Mouse (Mus musculus) hindbrain, embryonic 15.5 days (tissue): ENCODE data around the gene Nipsnap3b. TPM values are rescaled to one million over a fixed set of nuclear protein-coding genes. Genes with fewer than 3 reads are reported as not detected.

Source experiments
- ATAC-seq: fragments of 200-750 bp; cut with Nextera tagmentation; 2 replicates; pipeline ENCODE4 v1.8.0; 2017; ENCODE audit warnings: low read depth, moderate number of reproducible peaks, moderate TSS enrichment; ENCODE audit not compliant: low FRiP score
- H3K27ac ChIP-seq: fragments of 300-500 bp; sonication (generic); replicated peaks from 2 replicates; pipeline ENCODE4 v1.5.1; 2015; ENCODE audit warnings: mild to moderate bottlenecking, inconsistent platforms
- H3K27me3 ChIP-seq: fragments of 300-500 bp; sonication (generic); 2 replicates; pipeline ENCODE4 v1.6.1; 2015; ENCODE audit warnings: control low read depth, inconsistent platforms
- H3K36me3 ChIP-seq: fragments of 300-500 bp; sonication (generic); 2 replicates; pipeline ENCODE4 v1.6.1; 2015; ENCODE audit warnings: control low read depth, inconsistent platforms
- H3K4me1 ChIP-seq: fragments of 300-500 bp; sonication (generic); replicated peaks from 2 replicates; pipeline ENCODE4 v1.6.1; 2015; ENCODE audit warnings: control low read depth, inconsistent platforms
- H3K4me2 ChIP-seq: fragments of 300-500 bp; sonication (generic); 2 replicates; pipeline ENCODE4 v1.6.1; 2015; ENCODE audit warnings: moderate library complexity, mild to moderate bottlenecking, inconsistent platforms
- H3K4me3 ChIP-seq: fragments of 300-500 bp; sonication (generic); 2 replicates; pipeline ENCODE4 v1.5.1; 2015; ENCODE audit warnings: mild to moderate bottlenecking, inconsistent platforms
- H3K9ac ChIP-seq: fragments of 300-500 bp; sonication (generic); 2 replicates; pipeline ENCODE4 v1.6.1; 2015; ENCODE audit warnings: inconsistent platforms
- H3K9me3 ChIP-seq: fragments of 300-500 bp; sonication (generic); 2 replicates; pipeline ENCODE4 v1.6.1; 2016; ENCODE audit warnings: control low read depth, inconsistent platforms
- WGBS: fragments of 180-500 bp; shearing (Covaris S2); methylation state at CpG from one replicate; pipeline ENCODE4 v1.1.7; 2015; 5-methylcytosine and 5-hydroxymethylcytosine counted together
- polyA plus RNA-seq: library from polyadenylated mRNA; unstranded; fragments of >200 nt; fragmentation: Nextera tagmentation; extraction: Ambion mirVana; gene quantifications from 2 replicates; pipeline ENCODE4 v1.2.1, GENCODE M21; 2015

Nipsnap3b gene
- polyA plus RNA-seq, 1 experiment from 2014 or later, result 168 TPM

DNA sequence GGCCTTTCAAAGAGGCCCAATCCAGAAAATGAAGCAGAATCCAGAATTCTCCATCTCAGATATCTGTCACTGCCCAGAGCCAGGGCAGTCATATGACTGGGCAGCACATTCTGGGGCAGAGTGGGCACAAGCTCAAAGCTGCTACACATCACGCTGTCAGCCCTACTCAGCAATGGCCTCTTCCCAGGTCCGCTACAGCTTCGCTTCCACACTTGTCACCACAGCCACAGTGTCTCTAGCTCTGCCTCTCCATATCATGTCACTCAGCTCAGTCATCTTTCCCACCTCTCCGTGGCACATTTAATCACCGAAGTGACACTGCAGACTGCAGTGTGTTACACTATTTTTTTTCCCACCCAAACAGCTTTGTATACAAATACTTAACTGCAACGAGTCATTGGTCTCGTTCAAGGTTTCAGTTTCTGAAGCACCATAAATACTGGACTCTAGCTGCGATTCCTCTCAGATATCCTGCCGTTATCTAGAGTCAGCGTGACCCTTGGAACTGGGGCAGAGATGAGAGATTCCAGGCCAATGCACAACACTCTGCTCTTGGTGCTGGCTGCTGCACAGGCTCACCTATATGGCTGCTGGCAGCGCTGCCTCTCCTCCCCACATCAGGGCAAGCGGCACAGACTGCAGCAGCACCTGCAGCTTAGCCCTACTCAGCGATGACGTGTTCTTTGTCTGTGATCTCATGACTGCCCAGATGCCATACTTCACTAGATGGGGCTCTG is 11.7 kb downstream of the Nipsnap3b start:
- no peaks in the 10 kb centered on the region for H3K9me3 ChIP-seq
- H3K27me3 ChIP-seq, result no peaks in the 10 kb centered on the region
- H3K4me1 ChIP-seq, result no peaks in the 10 kb centered on the region
- peaks cover 42% of the 10 kb centered on the region for H3K36me3 ChIP-seq
- WGBS, result 95% methylated on average over 14 of the region's 14 CpGs
- no peak overlapping the region for H3K9ac ChIP-seq
- no peak for ATAC-seq
- no peak overlapping the region for H3K4me2 ChIP-seq
- H3K27ac ChIP-seq, result no peak overlapping the region
- H3K4me3 ChIP-seq, result no peak overlapping the region

DNA sequence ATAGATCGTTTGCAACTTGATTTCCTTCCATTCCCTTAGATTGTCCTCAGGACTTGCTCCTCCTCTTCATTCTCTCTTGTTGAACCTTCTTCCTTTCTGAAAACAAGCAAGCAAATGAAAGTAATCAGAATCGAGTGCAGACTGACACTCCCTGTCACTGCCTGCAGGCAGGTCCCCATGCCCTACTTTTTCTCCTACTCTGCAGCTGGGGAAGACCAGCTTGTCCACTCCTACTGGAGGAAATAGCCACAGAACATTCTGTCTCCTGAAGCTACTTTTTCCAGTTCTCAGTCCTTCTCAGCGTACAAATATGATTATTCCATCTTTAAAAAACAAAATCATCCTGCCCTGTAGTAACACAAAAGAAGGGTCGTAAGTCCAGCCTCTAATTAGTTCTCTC is 12.7 kb downstream of the Nipsnap3b start:
- Histone ChIP-seq H3K9me3 (no peaks in the 10 kb centered on the region), H3K4me2 (no peak overlapping the region), H3K27ac (no peak overlapping the region), H3K27me3 (no peaks in the 10 kb centered on the region), H3K4me1 (no peaks in the 10 kb centered on the region), H3K36me3 (peaks cover 35% of the 10 kb centered on the region), H3K9ac (no peak overlapping the region), H3K4me3 (no peak overlapping the region)
- ATAC-seq, result no peak
- WGBS, result 87% methylated on average over 4 of the region's 4 CpGs

DNA sequence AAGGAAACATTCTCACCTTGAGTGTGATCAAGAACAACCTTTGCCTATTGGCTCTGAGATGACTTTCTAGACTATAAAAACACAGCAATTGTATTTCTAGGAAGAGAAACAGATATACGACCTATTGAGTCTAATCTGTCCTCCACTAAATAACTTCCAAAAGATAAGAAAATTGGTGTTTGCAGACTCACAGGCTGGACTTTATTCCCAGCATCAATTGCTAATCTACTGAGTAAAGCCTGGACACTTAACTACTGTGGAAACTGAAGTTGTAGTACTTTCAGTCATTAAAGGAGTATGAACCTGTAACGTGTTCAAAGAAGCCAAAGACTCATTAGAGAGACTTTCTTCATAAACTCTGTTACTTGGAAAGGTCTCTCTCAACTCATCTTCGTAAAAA is 16.1 kb downstream of the Nipsnap3b start:
- Histone ChIP-seq H3K4me1 (no peaks in the 10 kb centered on the region), H3K27me3 (no peaks in the 10 kb centered on the region), H3K4me3 (no peak overlapping the region), H3K27ac (no peak overlapping the region), H3K36me3 (peaks cover 16% of the 10 kb centered on the region), H3K9me3 (no peaks in the 10 kb centered on the region), H3K9ac (no peak overlapping the region), H3K4me2 (no peak overlapping the region)
- 85% methylated on average over 3 of the region's 3 CpGs for WGBS
- no peak for ATAC-seq

DNA sequence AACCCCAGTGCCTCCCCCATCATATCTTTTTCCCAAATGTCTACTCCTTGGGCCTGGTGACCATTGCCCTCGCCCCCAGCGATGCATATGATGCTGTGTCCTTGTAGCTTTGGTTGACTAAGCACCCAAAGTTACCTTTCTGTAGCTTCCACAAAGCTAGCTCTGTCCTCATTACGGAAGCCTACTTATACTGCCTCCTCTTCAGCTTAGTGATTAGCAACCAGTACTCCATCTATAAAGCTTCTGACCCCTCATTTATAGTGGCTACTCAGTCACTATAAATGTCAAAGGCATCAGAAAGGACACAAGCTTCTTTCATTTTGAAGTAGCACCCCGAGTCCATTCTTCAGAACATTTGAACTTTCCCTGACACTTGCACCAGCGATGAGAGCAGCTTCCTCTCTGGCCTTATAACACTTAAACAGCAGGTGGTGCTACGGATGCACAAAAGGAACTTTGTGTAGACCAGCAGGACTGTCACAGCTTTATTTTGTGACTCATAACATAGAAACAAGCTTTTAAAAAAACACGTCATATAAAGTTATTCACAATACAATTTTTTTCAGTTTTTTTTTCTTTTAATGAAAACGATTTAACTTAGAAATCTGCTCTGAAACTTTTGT is 18.8 kb downstream of the Nipsnap3b start:
- 34% methylated on average over 8 of the region's 8 CpGs for WGBS
- no peak overlapping the region for H3K4me2 ChIP-seq
- H3K27me3 ChIP-seq, result no peaks in the 10 kb centered on the region
- H3K4me3 ChIP-seq, result no peak overlapping the region
- H3K4me1 ChIP-seq, result no peaks in the 10 kb centered on the region
- no peak overlapping the region for H3K27ac ChIP-seq
- no peaks in the 10 kb centered on the region for H3K36me3 ChIP-seq
- H3K9me3 ChIP-seq, result no peaks in the 10 kb centered on the region
- H3K9ac ChIP-seq, result no peak overlapping the region
- peak; percentile 69; the same call in 1 of the 2 replicates for ATAC-seq

DNA sequence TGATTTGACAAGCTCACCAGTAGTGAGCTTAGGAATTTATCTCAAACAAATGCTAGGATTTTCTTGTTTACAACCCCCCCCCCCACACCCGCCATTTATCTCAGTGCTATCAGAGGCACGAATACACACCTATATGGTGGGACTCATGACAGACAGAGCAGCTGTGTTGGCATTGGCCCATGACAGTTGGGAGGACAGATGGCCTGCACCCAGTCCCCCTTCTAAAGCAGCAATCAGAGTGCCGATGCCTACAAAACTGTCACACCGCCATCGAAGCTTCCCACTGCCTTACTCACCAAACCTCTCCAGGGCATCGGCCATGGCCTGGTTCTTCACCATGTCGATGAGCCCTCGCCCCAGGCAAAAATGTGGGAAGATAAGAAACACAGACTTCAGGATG is 32.1 kb downstream of the Nipsnap3b start:
- Histone ChIP-seq H3K27ac (no peak overlapping the region), H3K36me3 (no peaks in the 10 kb centered on the region), H3K9ac (no peak overlapping the region), H3K4me1 (peaks cover 7% of the 10 kb centered on the region), H3K4me2 (no peak overlapping the region), H3K27me3 (no peaks in the 10 kb centered on the region), H3K9me3 (no peaks in the 10 kb centered on the region), H3K4me3 (no peak overlapping the region)
- ATAC-seq, result no peak
- 83% methylated on average over 8 of the region's 8 CpGs for WGBS

DNA sequence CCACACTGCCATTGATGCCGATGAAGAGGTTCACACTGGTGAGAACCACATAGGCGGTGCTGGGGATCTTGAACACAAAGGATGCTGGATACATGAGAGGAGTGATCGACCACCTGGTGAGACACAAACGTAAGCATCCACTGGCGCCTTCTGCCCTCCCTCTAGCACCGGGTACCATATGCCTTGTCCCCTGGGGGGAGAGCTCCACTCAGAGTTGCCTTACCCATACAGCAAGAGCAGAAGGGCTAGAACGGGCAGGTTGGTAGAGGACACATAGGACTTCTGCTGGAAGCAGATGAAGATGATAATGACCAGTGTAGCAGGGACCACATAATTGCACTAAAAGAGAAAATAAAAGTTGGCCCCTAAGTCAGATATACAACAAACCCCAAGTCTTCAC is 34.1 kb downstream of the Nipsnap3b start:
- Histone ChIP-seq H3K4me3 (no peak overlapping the region), H3K4me2 (no peak overlapping the region), H3K27me3 (no peaks in the 10 kb centered on the region), H3K9me3 (no peaks in the 10 kb centered on the region), H3K27ac (no peak overlapping the region), H3K4me1 (peaks cover 7% of the 10 kb centered on the region), H3K9ac (no peak overlapping the region), H3K36me3 (no peaks in the 10 kb centered on the region)
- 0 out of 2 replicates have a peak, but pooled peaks have one; percentile 28 for ATAC-seq
- 71% methylated on average over 7 of the region's 7 CpGs for WGBS

DNA sequence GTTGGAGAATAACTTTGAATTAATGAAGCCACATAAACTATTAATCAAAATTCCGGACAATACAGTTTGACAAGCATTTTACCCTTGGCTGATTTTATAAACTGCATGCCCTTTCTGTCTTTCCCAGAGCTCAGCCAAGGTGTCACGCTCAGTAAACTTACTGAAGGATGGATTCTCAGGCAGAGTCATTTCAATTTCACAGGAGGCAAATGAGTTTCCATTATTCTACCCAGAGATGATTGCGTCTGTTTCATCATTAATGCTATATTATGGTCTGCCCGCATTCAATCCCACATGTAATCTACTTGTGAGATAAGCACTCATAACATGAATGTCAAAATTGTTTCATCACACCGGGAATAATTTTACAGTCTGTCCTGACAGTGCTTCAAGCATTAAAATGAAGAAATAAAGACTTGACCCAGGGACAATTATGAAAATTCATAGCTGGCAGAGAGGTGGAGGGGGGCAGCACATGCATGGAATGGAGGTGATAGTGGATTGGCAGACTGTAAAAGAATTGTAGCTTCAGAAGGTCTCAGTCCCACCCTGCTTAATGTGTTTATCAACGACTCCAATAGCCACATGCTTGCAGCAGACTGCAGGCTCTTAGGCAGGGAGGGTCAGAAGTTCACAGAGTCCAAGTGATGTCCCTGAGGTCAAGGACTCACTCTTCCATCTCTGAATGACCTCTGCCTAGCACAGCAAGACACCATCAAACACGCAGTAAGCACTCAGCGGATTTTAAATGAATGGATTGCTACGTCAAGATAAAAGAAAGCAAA is 34.8 kb downstream of the Nipsnap3b start:
- WGBS, result 42% methylated on average over 9 of the region's 9 CpGs
- H3K4me2 ChIP-seq, result no peak overlapping the region
- H3K27me3 ChIP-seq, result no peaks in the 10 kb centered on the region
- no peak overlapping the region for H3K27ac ChIP-seq
- peaks cover 7% of the 10 kb centered on the region for H3K4me1 ChIP-seq
- H3K9ac ChIP-seq, result no peak overlapping the region
- H3K9me3 ChIP-seq, result no peaks in the 10 kb centered on the region
- no peak overlapping the region for H3K4me3 ChIP-seq
- peak; percentile 67 for ATAC-seq
- no peaks in the 10 kb centered on the region for H3K36me3 ChIP-seq

DNA sequence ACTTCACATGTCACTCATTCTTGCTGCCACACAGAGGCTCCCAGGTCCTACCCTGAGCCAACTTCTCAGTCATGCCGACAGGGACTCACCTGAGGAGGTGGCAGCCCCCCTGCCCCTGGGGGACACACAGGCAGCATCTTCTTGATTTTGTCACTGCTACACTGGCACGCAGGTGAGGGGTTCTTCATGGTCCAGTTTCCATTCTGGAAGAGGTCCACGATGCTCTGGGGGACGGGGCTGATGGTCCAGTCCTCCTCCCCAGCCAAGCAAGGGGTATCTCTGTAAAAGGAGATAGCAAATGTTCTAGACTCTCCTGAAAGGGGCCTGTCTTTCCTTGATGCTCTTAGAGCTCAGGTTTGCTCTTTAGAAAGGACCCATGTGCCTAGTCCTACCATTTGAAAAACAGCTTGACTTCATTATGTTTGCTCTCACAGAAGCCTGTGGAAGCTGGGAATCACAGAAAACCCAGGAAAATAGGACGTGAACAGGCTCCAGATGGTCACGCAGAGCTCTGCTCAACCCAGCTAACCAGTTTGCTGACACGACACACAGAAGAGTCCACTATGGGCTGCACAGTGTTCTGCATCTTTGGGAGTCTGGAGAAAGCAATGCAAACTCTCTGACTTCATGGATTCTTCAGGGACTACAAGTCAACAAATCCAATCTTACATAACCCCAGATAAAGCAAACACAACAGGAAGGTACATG is 50.8 kb downstream of the Nipsnap3b start:
- Histone ChIP-seq H3K4me1 (no peaks in the 10 kb centered on the region), H3K27me3 (no peaks in the 10 kb centered on the region), H3K4me3 (no peak overlapping the region), H3K36me3 (peaks cover 8% of the 10 kb centered on the region; the same call in 1 of the 2 replicates), H3K4me2 (no peak overlapping the region), H3K9ac (no peak overlapping the region), H3K27ac (no peak overlapping the region), H3K9me3 (no peaks in the 10 kb centered on the region)
- whole genome bisulfite sequencing, result 87% methylated on average over 7 of the region's 7 CpGs
- no peak for ATAC-seq

Other genes starting within 250 kb of the Nipsnap3b start
- not detected in 2 replicates for gene Olfr275, start 197.3 kb upstream of the Nipsnap3b start, polyA plus RNA-seq
- gene Olfr273, start 152.6 kb upstream of the Nipsnap3b start, polyA plus RNA-seq, result not detected in 2 replicates
- gene Olfr272, start 92.7 kb upstream of the Nipsnap3b start, polyA plus RNA-seq, result not detected in 2 replicates
- not detected in 2 replicates for gene Olfr270, start 47.3 kb upstream of the Nipsnap3b start, polyA plus RNA-seq
- not detected in 2 replicates for gene Nipsnap3a, start 22.6 kb upstream of the Nipsnap3b start, polyA plus RNA-seq
- 10.1 and 11.1 TPM in 2 replicates for gene Abca1, start 148.0 kb downstream of the Nipsnap3b start, polyA plus RNA-seq